9 mouse cellular contexts compared by ENCODE assay signal in genomic region chr17:5285877-5286440, GRCm38 (mm10).
DNase-seq lines count a peak whose midpoint lies in the region; ATAC-seq and TF ChIP-seq lines count a peak whose summit lies in the region.
"Had no signal": no experiment of that assay in that cellular context is flagged by ENCODE, and none has a peak within 500 bp of the region (broad histone marks: within the 10 kb centered on the region; RNA-seq: fewer than 3 reads in every experiment).

No protein-coding gene starts in this region.

- no peak for TF ChIP-seq CTCF in heart, adult 2 months (IDR thresholded peaks at IDR 0.05)

- H3K4me3 ChIP-seq in heart, embryonic 13.5 days, result no peak overlapping the region
- no peak overlapping the region for H3K4me3 ChIP-seq in heart, adult 2 months
- no peak overlapping the region for H3K4me3 ChIP-seq in forebrain, embryonic 10.5 days
- H3K4me3 ChIP-seq in midbrain, embryonic 15.5 days, result no peak overlapping the region

- no peak for ATAC-seq in heart, embryonic 13.5 days (ENCODE audit: extremely low read depth, insufficient number of reproducible peaks, low FRiP score, low TSS enrichment)
- peak; percentile 32; the same call in 1 of the 2 replicates for ATAC-seq in midbrain, embryonic 15.5 days (replicated peaks)
- ATAC-seq: liver, postnatal 0 days had no signal

- intact Hi-C loops in heart, adult 2 months (cut with DNase I), result no loop called here

- peaks cover 40% of the 10 kb centered on the region for H3K4me1 ChIP-seq in heart, embryonic 13.5 days
- H3K4me1 ChIP-seq in heart, adult 2 months (ENCODE audit: control insufficient read depth, insufficient read depth, low read length), result peaks cover 7% of the 10 kb centered on the region; the same call in 1 of the 2 replicates
- peaks cover 26% of the 10 kb centered on the region for H3K4me1 ChIP-seq in forebrain, embryonic 10.5 days
- peaks cover 39% of the 10 kb centered on the region for H3K4me1 ChIP-seq in midbrain, embryonic 15.5 days

- no peaks in the 10 kb centered on the region for H3K79me2 ChIP-seq in heart, adult 2 months (replicated peaks; ENCODE audit: control insufficient read depth, insufficient read depth, low read length)

- no peak for TF ChIP-seq EP300 in heart, adult 2 months (IDR thresholded peaks at IDR 0.05; ENCODE audit: insufficient read depth, low read depth, low read length)

- H3K9ac ChIP-seq in heart, embryonic 13.5 days, result peak overlapping the region; percentile 37; the same call in 1 of the 2 replicates
- no peak overlapping the region for H3K9ac ChIP-seq in heart, adult 2 months (ENCODE audit: low read depth, low read length)
- no peak overlapping the region for H3K9ac ChIP-seq in midbrain, embryonic 15.5 days
- H3K9ac ChIP-seq: liver, postnatal 0 days had no signal

- H3K4me2 ChIP-seq in heart, embryonic 13.5 days, result no peak overlapping the region
- H3K4me2 ChIP-seq in midbrain, embryonic 15.5 days, result no peak overlapping the region

- DNase-seq in heart, adult 2 months, result no peak
- DNase-seq in cerebellum, adult 11 months, result peak; percentile 39
- DNase-seq in forebrain, embryonic 10.5 days (ENCODE audit: extremely low spot score, low spot score), result no peak
- DNase-seq in yolk sac, embryonic 10.5 days (ENCODE audit: low spot score), result no peak
- DNase-seq in adrenal gland, postnatal 25 days, result no peak
- no peak for DNase-seq in T-cell, adult 2 months (ENCODE audit: low spot score)
- DNase-seq: liver, postnatal 0 days had no signal

- no peaks in the 10 kb centered on the region for H3K9me3 ChIP-seq in heart, embryonic 13.5 days
- H3K9me3 ChIP-seq in forebrain, embryonic 10.5 days, result no peaks in the 10 kb centered on the region
- no peaks in the 10 kb centered on the region for H3K9me3 ChIP-seq in midbrain, embryonic 15.5 days

- 74% methylated on average over 13 of the region's 13 CpGs for WGBS in heart, embryonic 13.5 days
- WGBS in heart, adult 2 months, result 68% methylated on average over 13 of the region's 13 CpGs
- WGBS in forebrain, embryonic 10.5 days, result 89% methylated on average over 13 of the region's 13 CpGs
- 58% methylated on average over 13 of the region's 13 CpGs for WGBS in midbrain, embryonic 15.5 days

- peaks cover 25% of the 10 kb centered on the region for H3K36me3 ChIP-seq in heart, embryonic 13.5 days
- H3K36me3 ChIP-seq in heart, adult 2 months (ENCODE audit: control insufficient read depth, insufficient read depth, low read length), result no peaks in the 10 kb centered on the region
- H3K36me3 ChIP-seq in forebrain, embryonic 10.5 days (replicated peaks), result peaks cover 33% of the 10 kb centered on the region
- no peaks in the 10 kb centered on the region for H3K36me3 ChIP-seq in midbrain, embryonic 15.5 days (replicated peaks)

- no peaks in the 10 kb centered on the region for H3K27me3 ChIP-seq in heart, embryonic 13.5 days (replicated peaks)
- no peaks in the 10 kb centered on the region for H3K27me3 ChIP-seq in heart, adult 2 months (ENCODE audit: control insufficient read depth, insufficient read depth, low read length)
- no peaks in the 10 kb centered on the region for H3K27me3 ChIP-seq in forebrain, embryonic 10.5 days (ENCODE audit: poor library complexity, severe bottlenecking)
- no peaks in the 10 kb centered on the region for H3K27me3 ChIP-seq in midbrain, embryonic 15.5 days (replicated peaks)

- TF ChIP-seq POLR2A in heart, adult 2 months (IDR thresholded peaks at IDR 0.05; ENCODE audit: insufficient read depth, low read depth, low read length), result no peak

- H3K27ac ChIP-seq in heart, embryonic 13.5 days (replicated peaks), result peak overlapping the region; percentile 32; the same call in 1 of the 2 replicates
- H3K27ac ChIP-seq in heart, adult 2 months, result no peak overlapping the region
- H3K27ac ChIP-seq in forebrain, embryonic 10.5 days, result peak overlapping the region; percentile 48
- H3K27ac ChIP-seq in midbrain, embryonic 15.5 days, result peak overlapping the region; percentile 35
